Mouse (Mus musculus) G1E (cell line): ENCODE results near the gene Pdss1. TPM values are rescaled to one million over a fixed set of nuclear protein-coding genes. Genes with fewer than 3 reads are reported as not detected.

Experiments
- ATAC-seq: 2 replicates; pipeline ENCODE4 v1.8.0; 2016; ENCODE audit warnings: mild to moderate bottlenecking; ENCODE audit not compliant: insufficient number of reproducible peaks, poor library complexity, low FRiP score, severe bottlenecking; ENCODE audit errors: extremely low read depth
- DNase-seq: peaks from one replicate; pipeline ENCODE4 v3.0.0; 2012; ENCODE audit warnings: low spot score
- H3K27me3 ChIP-seq: 2 replicates; pipeline ENCODE4 v1.6.1; 2012; ENCODE audit warnings: mild to moderate bottlenecking, low read length, inconsistent platforms; ENCODE audit not compliant: insufficient read depth
- H3K36me3 ChIP-seq: replicated peaks from 2 replicates; pipeline ENCODE3; 2012; ENCODE audit warnings: mild to moderate bottlenecking, inconsistent platforms
- H3K4me1 ChIP-seq: 2 replicates; pipeline ENCODE4 v1.6.1; 2012; ENCODE audit warnings: low read depth, low read length, inconsistent platforms, mixed read lengths; ENCODE audit not compliant: insufficient read depth
- H3K4me3 ChIP-seq: 2 replicates; pipeline ENCODE4 v1.5.1; 2012; ENCODE audit warnings: low read depth, mild to moderate bottlenecking, inconsistent platforms, low read length, moderate library complexity, mixed read lengths
- H3K9me3 ChIP-seq: replicated peaks from 2 replicates; pipeline ENCODE4 v1.6.1; 2012; ENCODE audit warnings: inconsistent platforms
- CTCF ChIP-seq: IDR thresholded peaks from 2 replicates; pipeline ENCODE4 v1.5.1; 2012; ENCODE audit warnings: low read depth, low read length, inconsistent platforms, mixed read lengths
- GATA1 ChIP-seq: IDR thresholded peaks from 2 replicates; pipeline ENCODE4 v1.6.1; 2012; ENCODE audit warnings: borderline replicate concordance, low read length, inconsistent platforms, mixed read lengths
- GATA2 ChIP-seq: IDR thresholded peaks from 2 replicates; pipeline ENCODE4 v1.6.1; 2012; ENCODE audit warnings: low read depth, low read length, inconsistent platforms, borderline replicate concordance
- POLR2AphosphoS5 ChIP-seq: IDR thresholded peaks from 2 replicates; pipeline ENCODE4 v1.6.1; 2012; ENCODE audit warnings: low read depth, low read length, inconsistent platforms; ENCODE audit not compliant: insufficient replicate concordance
- TAL1 ChIP-seq: conservative IDR thresholded peaks from 2 replicates; pipeline ENCODE4 v1.6.1; 2012; ENCODE audit warnings: low read depth, low read length, inconsistent platforms, mixed read lengths
- polyA plus RNA-seq: library from polyadenylated mRNA; stranded (reverse); fragments of >175 nt; gene quantifications from 2 replicates; pipeline ENCODE4 v1.2.3, GENCODE M21; 2012
- total RNA-seq, 2 experiments: library from RNA; stranded (forward) in 1 of 2; stranded (reverse) in 1 of 2; fragments of 200-1000 nt in 1 of 2; fragments of >200 nt in 1 of 2; fragmentation: Nextera tagmentation in 1 of 2; gene quantifications; 2 replicates each; pipeline ENCODE4 v1.2.3; 2014 to 2017

Gene Pdss1
- total and polyA plus RNA-seq, 3 experiments, result 13.5 to 21.9 (median 19.6) TPM

- Histone ChIP-seq H3K4me3 (no peak overlapping the region), H3K4me1 (no peaks in the 10 kb centered on the region), H3K36me3 (peaks cover 8% of the 10 kb centered on the region), H3K9me3 (no peaks in the 10 kb centered on the region), H3K27me3 (no peaks in the 10 kb centered on the region)
- no peak for DNase-seq
- TF ChIP-seq POLR2AphosphoS5, result no peak
- TF ChIP-seq GATA2, result no peak
- no peak for ATAC-seq
Observed at GRCm38 (mm10) chr2:22977387-22977973, 82.2 kb downstream of the Pdss1 start.

GRCm38 (mm10) chr2:22985973-22986657 lies 90.8 kb downstream of the Pdss1 start:
- ATAC-seq (no peak), DNase-seq (no peak)
- no peaks in the 10 kb centered on the region for H3K27me3 ChIP-seq
- H3K36me3 ChIP-seq, result peaks cover 27% of the 10 kb centered on the region
- TF ChIP-seq GATA1, result no peak
- TF ChIP-seq CTCF, result no peak
- TF ChIP-seq GATA2, result no peak
- TF ChIP-seq POLR2AphosphoS5, result no peak
- TF ChIP-seq TAL1, result no peak
- H3K9me3 ChIP-seq, result no peaks in the 10 kb centered on the region
- no peaks in the 10 kb centered on the region for H3K4me1 ChIP-seq
- no peak overlapping the region for H3K4me3 ChIP-seq

Other genes with a start within 250 kb of the Pdss1 start
- gene Apbb1ip, start 121.4 kb upstream of the Pdss1 start, total RNA-seq (2014; fragmentation: Nextera tagmentation), result 87.0 and 108 TPM in 2 replicates
- gene Apbb1ip, start 121.4 kb upstream of the Pdss1 start, total RNA-seq (2017), result 11.4 and 13.6 TPM in 2 replicates
- 78.2 and 83.9 TPM in 2 replicates for gene Apbb1ip, start 121.4 kb upstream of the Pdss1 start, polyA plus RNA-seq
- gene Abi1, start 144.7 kb downstream of the Pdss1 start, total RNA-seq (2014; fragmentation: Nextera tagmentation), result 120 and 124 TPM in 2 replicates
- gene Abi1, start 144.7 kb downstream of the Pdss1 start, total RNA-seq (2017), result 138 and 144 TPM in 2 replicates
- gene Abi1, start 144.7 kb downstream of the Pdss1 start, polyA plus RNA-seq, result 41.5 and 51.9 TPM in 2 replicates
- gene Acbd5, start 172.6 kb downstream of the Pdss1 start, total RNA-seq (2014; fragmentation: Nextera tagmentation), result 17.2 and 21.5 TPM in 2 replicates
- 17.9 and 25.1 TPM in 2 replicates for gene Acbd5, start 172.6 kb downstream of the Pdss1 start, total RNA-seq (2017)
- gene Acbd5, start 172.6 kb downstream of the Pdss1 start, polyA plus RNA-seq, result 3.9 and 5.2 TPM in 2 replicates